Mouse (Mus musculus) C2C12 (cell line): ENCODE results near the gene Ptprm. TPM values are rescaled to one million over a fixed set of nuclear protein-coding genes. Genes with fewer than 3 reads are reported as not detected.
A peak's percentile ranks its signal among the peaks of the same experiment; 100 is the strongest.

Source experiments
- H3K27me3 ChIP-seq: one replicate; pipeline ENCODE4 v1.6.1; 2011; ENCODE audit not compliant: control insufficient read depth, insufficient read depth, insufficient read length
- H3K36me3 ChIP-seq: one replicate; pipeline ENCODE4 v1.6.1; 2011; ENCODE audit not compliant: control insufficient read depth, insufficient read depth
- H3K4me3 ChIP-seq: one replicate; pipeline ENCODE4 v1.5.1; 2011; ENCODE audit warnings: mild to moderate bottlenecking, control low read depth; ENCODE audit not compliant: poor library complexity, insufficient read depth, severe bottlenecking
- H3K79me2 ChIP-seq: one replicate; pipeline ENCODE4 v1.6.1; 2011; ENCODE audit not compliant: control insufficient read depth, insufficient read depth
- H3K79me3 ChIP-seq: one replicate; pipeline ENCODE4 v1.6.1; 2011; ENCODE audit warnings: low read depth, control low read depth
- H3ac ChIP-seq: one replicate; pipeline ENCODE3; 2011; ENCODE audit warnings: low read depth; ENCODE audit not compliant: control insufficient read depth, insufficient read length
- CEBPB ChIP-seq: IDR thresholded peaks from one replicate; pipeline ENCODE4 v1.6.1; 2011; ENCODE audit warnings: low read depth, mild to moderate bottlenecking, control low read depth, moderate library complexity
- CTCF ChIP-seq: IDR thresholded peaks from one replicate; pipeline ENCODE4 v1.5.1; 2011; ENCODE audit not compliant: control insufficient read depth, insufficient read depth, insufficient read length
- FOSL1 ChIP-seq: IDR thresholded peaks from one replicate; pipeline ENCODE4 v1.8.0; 2011; ENCODE audit warnings: mild to moderate bottlenecking, low read length; ENCODE audit not compliant: poor library complexity, insufficient read depth, severe bottlenecking
- MAX ChIP-seq: IDR thresholded peaks from one replicate; pipeline ENCODE4 v1.6.1; 2011; ENCODE audit warnings: mild to moderate bottlenecking, control low read depth
- MYOD1 ChIP-seq: IDR thresholded peaks from one replicate; pipeline ENCODE4 v1.6.1; 2011; ENCODE audit warnings: low read depth; ENCODE audit not compliant: control insufficient read depth, insufficient read length
- MYOG ChIP-seq: IDR thresholded peaks from one replicate; pipeline ENCODE4 v1.6.1; 2011; ENCODE audit not compliant: control insufficient read depth, insufficient read length; ENCODE audit errors: extremely low read depth
- USF1 ChIP-seq: IDR thresholded peaks from one replicate; pipeline ENCODE4 v1.6.1; 2011; ENCODE audit warnings: low read depth, mild to moderate bottlenecking, control low read depth, moderate library complexity
- polyA plus RNA-seq: library from polyadenylated mRNA; unstranded; fragments of >200 nt; fragmentation: generic; extraction: Trizol; gene quantifications from one replicate; pipeline ENCODE4 v1.2.1, GENCODE M21; 2012; ENCODE audit warnings: missing spikeins

Gene Ptprm
- polyA plus RNA-seq, 1 experiment = 4.4 TPM

DNA sequence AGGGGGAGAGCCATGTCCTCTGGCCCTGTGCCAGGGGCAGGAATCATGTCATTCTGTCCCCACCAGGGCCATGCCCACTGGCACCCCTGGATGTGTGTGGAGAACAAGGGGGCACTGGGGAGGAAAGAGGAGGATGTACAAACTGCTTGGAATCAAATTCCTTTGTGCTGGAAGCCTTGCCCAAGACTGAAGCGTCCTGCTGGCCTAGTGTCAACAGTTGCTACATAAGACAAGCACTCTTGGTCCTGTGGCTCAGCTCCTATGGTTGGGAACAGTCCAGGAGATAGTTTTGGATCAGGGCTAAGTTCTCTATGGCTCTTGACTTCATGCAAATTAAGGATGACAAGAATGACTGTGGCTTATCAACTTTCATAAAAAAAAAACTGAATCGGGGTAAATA lies 188.4 kb downstream of the Ptprm start:
- Histone ChIP-seq H3K79me3 (no peaks in the 10 kb centered on the region), H3ac (no peak overlapping the region), H3K79me2 (no peaks in the 10 kb centered on the region), H3K27me3 (no peaks in the 10 kb centered on the region), H3K4me3 (no peak overlapping the region), H3K36me3 (no peaks in the 10 kb centered on the region)
- TF ChIP-seq FOSL1 (no peak), CEBPB (no peak), MYOD1 (no peak), USF1 (no peak), CTCF (no peak), MAX (no peak), MYOG (no peak)

GRCm38 (mm10) chr17:67159611-67160010 lies 194.6 kb downstream of the Ptprm start:
- H3ac ChIP-seq = no peak overlapping the region
- TF ChIP-seq CTCF (no peak), MYOG (no peak), USF1 (no peak), CEBPB (no peak), MYOD1 (no peak), MAX (no peak), FOSL1 (no peak)
- no peaks in the 10 kb centered on the region for H3K27me3 ChIP-seq
- H3K4me3 ChIP-seq = no peak overlapping the region
- H3K79me2 ChIP-seq = no peaks in the 10 kb centered on the region
- H3K79me3 ChIP-seq = no peaks in the 10 kb centered on the region
- no peaks in the 10 kb centered on the region for H3K36me3 ChIP-seq

DNA sequence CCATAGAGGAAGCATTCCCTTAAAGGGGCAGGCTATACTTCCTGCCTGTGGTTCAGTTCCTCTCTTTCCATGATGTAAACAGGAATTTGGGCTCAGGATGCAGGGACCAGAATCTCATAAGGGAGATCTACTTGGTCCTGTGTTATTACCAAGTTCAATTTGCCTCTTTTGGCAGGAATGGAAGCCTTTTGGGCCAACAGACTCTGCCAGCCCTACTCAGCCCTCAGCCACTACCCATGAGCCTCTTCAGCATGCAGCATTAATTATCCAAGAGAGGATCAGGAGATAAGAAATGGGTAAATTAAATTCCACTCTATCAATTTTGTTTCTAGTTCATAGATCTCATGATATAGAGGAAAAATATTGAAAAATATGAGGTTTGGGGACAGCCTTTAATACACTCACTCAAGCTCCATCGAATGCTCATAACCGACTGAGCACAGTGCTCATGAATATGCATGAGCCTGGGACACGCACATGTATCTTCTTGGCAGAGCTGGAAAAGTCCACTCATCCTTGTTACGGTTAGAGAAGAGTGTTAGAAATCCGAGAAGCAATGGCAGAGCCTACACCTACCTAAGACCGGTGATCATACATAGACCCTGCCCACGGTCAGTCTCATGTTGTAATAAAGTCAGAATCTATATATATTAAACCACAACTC lies 197.0 kb downstream of the Ptprm start:
- Histone ChIP-seq H3K27me3 (no peaks in the 10 kb centered on the region), H3ac (no peak overlapping the region), H3K79me3 (peaks cover 2% of the 10 kb centered on the region), H3K79me2 (no peaks in the 10 kb centered on the region), H3K36me3 (no peaks in the 10 kb centered on the region), H3K4me3 (no peak overlapping the region)
- TF ChIP-seq MAX = no peak
- no peak for TF ChIP-seq FOSL1
- no peak for TF ChIP-seq CEBPB
- no peak for TF ChIP-seq USF1
- no peak for TF ChIP-seq CTCF

DNA sequence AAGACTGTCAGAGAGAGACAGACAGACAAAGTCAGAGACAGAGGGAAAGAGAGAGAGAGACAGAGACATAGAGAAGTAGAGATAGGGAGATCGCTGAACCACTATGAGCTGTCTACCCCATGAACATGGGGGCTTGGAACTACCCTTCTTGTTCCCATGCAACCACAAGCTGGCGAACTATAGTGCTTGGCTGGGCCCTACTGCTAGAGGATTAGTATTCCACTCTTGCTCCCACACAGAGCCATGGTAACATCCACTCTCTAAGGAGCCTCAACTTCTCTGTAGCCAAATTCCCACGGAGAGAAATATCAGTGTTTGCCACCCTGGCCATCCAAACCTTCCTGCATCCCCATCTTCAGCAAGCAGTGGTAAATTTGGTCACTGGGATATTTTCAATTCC lies 202.0 kb downstream of the Ptprm start:
- Histone ChIP-seq H3K4me3 (no peak overlapping the region), H3K79me3 (peaks cover 2% of the 10 kb centered on the region), H3ac (no peak overlapping the region), H3K27me3 (no peaks in the 10 kb centered on the region), H3K36me3 (no peaks in the 10 kb centered on the region), H3K79me2 (no peaks in the 10 kb centered on the region)
- no peak for TF ChIP-seq CTCF
- TF ChIP-seq MYOD1 = no peak
- no peak for TF ChIP-seq USF1
- TF ChIP-seq CEBPB = no peak
- TF ChIP-seq FOSL1 = no peak
- TF ChIP-seq MYOG = no peak
- no peak for TF ChIP-seq MAX

DNA sequence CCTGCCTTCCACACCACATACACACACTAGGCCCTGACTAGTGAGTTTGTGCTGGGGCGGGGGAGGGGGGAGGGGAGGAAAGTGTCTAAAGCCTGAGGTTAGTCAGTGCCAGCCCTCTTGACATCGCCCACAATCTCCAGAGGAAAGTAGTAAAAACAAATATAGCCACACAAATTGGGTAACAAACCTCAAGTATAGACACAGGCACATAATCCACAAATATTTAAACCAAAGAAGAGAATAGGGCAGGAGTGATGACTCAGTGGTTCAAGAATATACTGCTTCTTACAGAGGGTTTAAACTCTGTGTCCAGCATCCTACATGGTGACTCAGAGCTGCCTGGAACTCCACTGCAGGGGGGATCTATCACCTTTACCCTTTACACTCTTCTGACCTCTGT lies 203.8 kb downstream of the Ptprm start:
- Histone ChIP-seq H3K27me3 (no peaks in the 10 kb centered on the region), H3K79me2 (no peaks in the 10 kb centered on the region), H3ac (no peak overlapping the region), H3K36me3 (no peaks in the 10 kb centered on the region), H3K4me3 (no peak overlapping the region), H3K79me3 (peaks cover 2% of the 10 kb centered on the region)
- TF ChIP-seq FOSL1 (peak; percentile 19), CTCF (no peak), USF1 (no peak), CEBPB (peak; percentile 87), MYOG (no peak), MYOD1 (no peak), MAX (no peak)
